Comparison of ENCODE assay signal across 8 mouse cellular contexts in genomic region chr12:29937308-29937707, GRCm38 (mm10). TPM values are rescaled to one million over a fixed set of nuclear protein-coding genes. Genes with fewer than 3 reads are reported as not detected.
DNase-seq lines count a peak whose midpoint lies in the region; ATAC-seq and TF ChIP-seq lines count a peak whose summit lies in the region.

TSS of gene Pxdn (plus strand) at chr12:29937608.

- H3K9ac ChIP-seq in neural tube, embryonic 13.5 days = peak within 1 kb of the TSS; percentile 92

- no peaks in the 10 kb centered on the region for H3K9me3 ChIP-seq in neural tube, embryonic 13.5 days

- H3K27ac ChIP-seq in neural tube, embryonic 13.5 days (replicated peaks) = peak within 1 kb of the TSS; percentile 92

- POLR2A ChIA-PET in Patski (lab: Charles Lee) = no interaction called here

- peaks cover 43% of the 10 kb centered on the region for H3K4me1 ChIP-seq in neural tube, embryonic 13.5 days (replicated peaks)

- H3K36me3 ChIP-seq in neural tube, embryonic 13.5 days = 0 out of 2 replicates have a peak, but pooled peaks cover 6% of the 10 kb centered on the region

- ATAC-seq in Patski = no peak
- ATAC-seq in neural tube, embryonic 13.5 days (ENCODE audit: low read depth) = no peak

- DNase-seq in gastrocnemius, postnatal 10 days = no peak
- DNase-seq in gastrocnemius, adult 18-20 months (ENCODE audit: low spot score) = no peak
- DNase-seq in Patski (ENCODE audit: low read depth, low spot score) = no peak
- no peak for DNase-seq in gonadal fat pad, adult 2 months (ENCODE audit: low read depth)
- DNase-seq in layer of hippocampus, postnatal 36 days = no peak
- no peak for DNase-seq in right cerebral cortex, postnatal 25 days
- no peak for DNase-seq in spleen, postnatal 36 days (ENCODE audit: low spot score in 2 of 2)

- in situ Hi-C loops in Patski (cut with MboI; ENCODE audit: low pct_unique_long_range_greater_than_20kb) = no loop called here

- H3K27me3 ChIP-seq in Patski = no peaks in the 10 kb centered on the region
- H3K27me3 ChIP-seq in neural tube, embryonic 13.5 days = no peaks in the 10 kb centered on the region

- TF ChIP-seq CTCF in Patski (IDR thresholded peaks at IDR 0.05) = no peak

- 31% methylated on average over 8 of the region's 8 CpGs for WGBS in neural tube, embryonic 13.5 days

- peak within 1 kb of the TSS; percentile 83 for H3K4me2 ChIP-seq in neural tube, embryonic 13.5 days

- H3K4me3 ChIP-seq in neural tube, embryonic 13.5 days = peak within 1 kb of the TSS; percentile 82

- CTCF ChIA-PET in Patski (lab: Charles Lee) = no interaction called here

RNA-seq across cellular contexts. Expression of gene Pxdn, which starts in this region (rescaled TPM):
- 100 to 1,000 TPM in 1 of 2 experiments, 10 to 100 TPM in 1; 83.3 to 107 TPM for total RNA-seq in gastrocnemius, postnatal 10 days (2021)
- total RNA-seq in gastrocnemius, adult 18-20 months (2021) = 1 to 10 TPM; 5.9 to 6.4 TPM
- 108 TPM for polyA plus RNA-seq in Patski (2021)
- 98.5 and 98.6 TPM in 2 replicates for polyA plus RNA-seq in gonadal fat pad, adult 2 months (2012; rRNA removed)
- total RNA-seq in layer of hippocampus, postnatal 36 days (2021) = 10 to 100 TPM; 63.9 to 69.6 TPM
- polyA plus RNA-seq in neural tube, embryonic 13.5 days (2015; fragmentation: Nextera tagmentation; extraction: Ambion mirVana) = 48.8 and 58.5 TPM in 2 replicates

Comparison
In these comparisons a context has a peak if more than half of its experiments do, and no peak if none do; other contexts are left out.
1. RNA of gene Pxdn (total RNA-seq): 83.3 to 107 TPM in gastrocnemius, postnatal 10 days and 63.9 to 69.6 TPM in layer of hippocampus, postnatal 36 days; 5.9 to 6.4 TPM in gastrocnemius, adult 18-20 months; every median in the first group is over 4 times any median in the second.